Mouse (Mus musculus) induced T-regulatory cell, adult 2 months (primary cell): ENCODE measurements around the gene Ggcx.

Experiments used
- DNase-seq: peaks from one replicate; pipeline ENCODE4 v3.0.0-alpha.2; 2012; ENCODE audit warnings: low read depth

Gene Ggcx

DNA sequence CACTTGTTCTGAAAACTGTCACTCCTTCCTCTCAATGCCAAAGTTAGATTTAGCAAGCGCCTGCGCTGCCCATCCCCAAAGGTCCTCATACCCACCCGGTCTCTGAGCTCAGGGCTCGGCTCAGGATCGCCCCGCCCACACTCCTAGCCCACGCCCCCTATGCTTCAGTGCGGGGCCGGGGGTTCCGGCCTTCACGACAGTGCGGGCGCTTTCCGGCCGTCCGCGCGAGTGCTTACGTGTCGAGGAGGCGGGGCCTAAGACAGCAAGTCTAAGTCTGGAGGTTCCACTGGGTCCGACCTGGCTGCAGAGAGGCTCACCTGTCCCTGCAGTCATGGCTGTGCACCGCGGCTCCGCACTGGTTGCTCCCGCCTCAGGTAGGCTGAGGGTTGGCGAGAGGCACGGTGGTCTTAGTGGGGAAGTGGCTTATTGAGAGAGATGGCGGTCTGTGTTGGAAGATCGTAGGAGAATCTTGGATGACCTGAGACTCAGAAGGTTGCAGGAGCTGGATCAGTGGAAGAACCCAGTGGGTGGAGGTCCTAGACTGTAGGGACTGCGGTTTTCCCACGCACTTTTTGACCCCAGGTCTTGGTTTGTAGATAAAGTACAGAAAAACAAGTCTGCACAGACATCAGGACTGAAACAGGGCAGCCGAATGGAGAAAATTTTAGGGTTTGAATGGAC is at the start of gene Ggcx:
TSS of gene Ggcx (plus strand) at position 233 of the 681 bp plus-strand sequence.
- peak; percentile 98 for DNase-seq

DNA sequence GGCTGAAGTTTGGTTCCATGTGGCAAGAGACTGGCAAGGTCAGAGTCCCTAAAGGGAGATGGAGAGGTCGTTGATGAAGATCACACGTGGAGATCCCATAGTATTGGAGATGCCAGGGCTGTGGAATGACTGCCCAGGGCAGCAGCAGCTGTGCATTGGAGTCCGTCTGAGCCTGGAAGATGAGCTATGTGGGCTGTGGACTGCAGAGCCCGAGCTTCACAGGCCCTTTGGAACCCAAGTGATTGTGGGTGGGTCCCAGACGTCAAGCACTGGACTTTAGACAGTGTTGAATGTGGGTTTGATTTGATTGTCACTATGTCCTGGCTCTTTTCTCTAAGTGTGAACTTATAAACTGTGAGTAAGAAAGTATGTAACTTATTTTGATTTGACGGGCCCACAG is 49.1 kb upstream of the Ggcx start:
- DNase-seq: no peak

DNA sequence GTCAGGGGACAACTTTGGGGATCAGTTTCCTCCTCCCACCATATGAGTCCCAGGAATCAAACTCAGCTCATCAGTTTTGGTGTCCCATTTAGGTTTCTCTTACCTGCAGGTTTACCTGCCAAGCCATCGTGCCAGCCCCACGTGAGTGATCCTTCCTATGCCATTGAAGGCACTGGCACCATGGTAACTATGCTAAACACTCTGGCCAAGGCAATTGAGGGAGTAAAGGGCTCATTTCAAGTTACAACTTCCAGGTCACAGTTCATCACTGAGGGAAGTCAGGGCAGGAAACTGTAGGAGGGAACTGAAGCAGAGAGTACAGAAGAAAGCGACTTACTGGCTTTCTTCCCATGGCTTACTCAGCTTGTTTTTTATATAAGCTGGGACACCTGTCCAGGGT is 47.8 kb upstream of the Ggcx start:
- DNase-seq: no peak

DNA sequence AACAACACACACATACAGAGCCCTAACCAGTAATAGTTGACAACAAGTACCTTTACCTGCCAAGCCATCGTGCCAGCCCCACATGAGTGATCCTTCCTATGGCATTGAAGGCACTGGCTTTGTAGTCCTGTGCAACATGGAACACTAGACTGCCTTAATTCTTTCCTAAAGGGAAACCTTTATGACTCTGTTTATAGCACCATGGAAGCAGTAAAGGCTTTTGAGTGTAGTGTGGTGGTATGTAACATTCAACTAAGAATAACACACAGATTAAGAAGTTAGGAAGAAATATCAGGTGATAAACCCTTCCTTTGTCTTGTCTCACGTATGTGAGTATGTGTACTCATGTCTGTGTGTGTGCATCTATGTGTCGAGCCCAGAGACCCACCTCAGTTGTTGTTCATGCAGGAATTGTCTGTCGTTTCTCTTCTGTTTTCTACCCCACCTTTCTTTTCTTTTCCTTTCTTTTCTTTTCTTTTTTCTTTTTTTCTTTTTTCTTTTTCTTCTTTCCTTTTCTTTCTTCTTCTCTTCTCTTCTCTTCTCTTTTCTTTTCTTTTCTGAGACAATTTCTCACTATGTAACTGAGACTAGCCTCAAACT is 47.2 kb upstream of the Ggcx start, which contains the start of gene Rnf181:
TSS of gene Rnf181 (minus strand) at position 113 of the 600 bp plus-strand sequence.
- no peak for DNase-seq

DNA sequence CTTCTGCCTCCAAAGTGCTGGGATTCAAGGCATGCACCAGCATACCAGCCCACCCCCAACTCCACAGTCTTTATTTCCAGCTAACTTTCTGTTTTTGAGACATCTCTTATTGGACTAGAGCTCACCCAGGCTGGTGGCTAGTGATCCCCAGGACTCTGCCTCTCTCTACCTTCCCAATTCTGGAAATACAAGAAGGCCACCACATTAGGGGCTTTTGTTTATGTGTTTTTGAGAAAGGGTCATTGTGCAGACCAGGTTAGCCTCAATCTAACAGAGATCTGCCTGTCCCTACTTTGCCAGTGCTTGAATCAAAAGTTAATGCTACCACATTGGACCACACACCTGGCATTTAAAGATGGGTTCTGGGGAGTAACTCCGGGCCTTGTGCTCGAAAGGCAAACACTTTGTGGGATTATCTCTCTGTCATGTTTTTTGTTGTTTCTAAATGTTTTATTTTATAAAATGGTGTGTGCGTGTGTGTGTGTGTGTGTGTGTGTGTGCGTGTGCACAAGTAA is 46.6 kb upstream of the Ggcx start:
- no peak for DNase-seq

DNA sequence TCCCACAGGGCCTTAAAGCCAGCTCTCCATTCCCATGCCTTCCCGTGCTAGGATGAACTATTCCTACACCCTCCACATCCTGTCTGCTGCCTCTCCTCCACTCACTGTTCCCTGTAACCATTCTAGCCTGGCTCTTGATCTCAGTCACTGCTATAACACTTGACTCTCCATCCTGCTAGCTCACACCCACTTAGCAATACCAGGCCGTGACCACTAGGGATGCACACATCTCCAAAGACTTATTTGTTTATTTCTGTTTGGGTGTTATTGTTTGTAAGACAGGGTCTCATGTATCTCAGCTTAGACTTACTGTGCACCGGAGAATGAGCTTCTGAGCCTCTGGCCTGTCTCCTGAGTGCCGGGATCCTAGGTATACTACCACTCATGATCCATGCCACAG is 44.6 kb upstream of the Ggcx start:
- peak; percentile 41 for DNase-seq

DNA sequence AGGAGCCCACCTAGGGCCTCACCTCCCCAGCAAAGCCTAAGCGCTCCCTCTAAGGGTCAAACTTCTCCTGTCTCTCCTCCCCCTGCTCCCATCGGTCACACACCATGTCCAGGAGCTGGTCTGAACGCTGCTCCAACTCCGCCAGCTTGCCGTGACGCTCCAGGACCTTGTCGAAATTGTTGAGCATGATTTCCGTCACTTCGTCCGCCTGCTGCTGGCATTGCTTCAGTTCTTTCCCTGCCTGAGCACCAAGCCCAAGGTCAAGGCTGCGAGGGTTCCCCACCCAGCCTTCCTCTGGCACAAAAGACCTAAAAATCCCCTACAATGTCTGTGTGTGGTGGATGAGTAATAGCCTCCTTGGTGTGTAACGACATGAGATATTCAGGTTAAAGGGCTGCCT is 44.0 kb upstream of the Ggcx start:
- DNase-seq: no peak

DNA sequence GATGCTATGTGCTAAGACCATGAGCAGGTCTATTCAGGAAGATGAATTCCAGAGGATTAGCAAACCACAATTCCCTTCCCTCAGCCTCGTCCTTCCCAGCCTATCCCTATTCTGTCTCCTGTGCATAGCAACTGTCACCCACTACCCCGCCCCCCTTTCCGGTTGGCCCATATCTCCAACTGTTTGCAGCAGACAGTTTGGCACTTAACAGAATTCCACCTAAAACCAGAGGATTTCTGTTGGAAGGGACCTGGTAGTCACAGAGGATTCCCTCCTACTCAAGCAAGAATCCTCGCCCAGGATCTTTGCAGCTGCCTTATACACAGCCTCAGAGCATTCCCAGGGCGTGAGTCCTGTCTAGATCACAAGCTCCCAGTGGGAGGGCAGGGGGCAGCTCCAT is 43.0 kb upstream of the Ggcx start:
- DNase-seq: no peak

DNA sequence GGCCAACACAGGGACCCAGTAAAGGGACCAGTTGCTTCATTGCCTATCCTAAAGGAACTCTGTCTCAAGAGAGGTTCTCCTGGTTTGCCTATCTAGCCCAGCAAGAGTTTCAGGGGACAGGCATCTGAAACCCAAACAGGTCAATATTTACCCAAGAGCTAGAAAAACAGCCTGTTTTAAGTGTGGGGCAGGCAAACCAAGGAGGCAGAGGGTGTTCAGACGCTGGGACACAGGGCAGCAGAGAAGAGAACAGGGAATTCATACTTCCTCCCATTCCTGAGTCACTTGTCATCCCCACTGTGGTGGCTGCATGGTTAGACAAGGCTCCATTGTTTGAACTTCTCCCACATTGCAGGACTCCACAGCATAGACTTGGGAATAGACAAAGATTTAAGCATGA is 42.5 kb upstream of the Ggcx start:
- DNase-seq: no peak

DNA sequence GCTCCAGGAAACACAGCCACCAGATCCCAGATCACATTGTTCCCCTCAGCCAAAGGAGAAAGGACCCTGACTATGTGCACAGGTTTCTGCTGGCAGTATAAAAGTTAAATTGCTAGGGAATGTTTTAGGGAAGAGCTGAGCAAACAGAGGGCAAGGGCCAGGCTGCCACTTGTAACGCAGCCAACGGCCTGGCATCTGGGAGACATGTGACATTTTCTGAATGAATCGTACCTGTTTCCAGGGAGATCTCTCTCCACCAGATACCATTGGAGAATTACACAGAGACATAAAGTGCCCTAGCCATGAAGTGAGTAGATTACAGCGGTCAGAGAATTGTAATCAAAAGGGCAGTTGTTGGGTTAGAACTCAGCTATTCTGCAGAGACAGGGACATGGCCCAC is 40.9 kb upstream of the Ggcx start:
- no peak for DNase-seq

DNA sequence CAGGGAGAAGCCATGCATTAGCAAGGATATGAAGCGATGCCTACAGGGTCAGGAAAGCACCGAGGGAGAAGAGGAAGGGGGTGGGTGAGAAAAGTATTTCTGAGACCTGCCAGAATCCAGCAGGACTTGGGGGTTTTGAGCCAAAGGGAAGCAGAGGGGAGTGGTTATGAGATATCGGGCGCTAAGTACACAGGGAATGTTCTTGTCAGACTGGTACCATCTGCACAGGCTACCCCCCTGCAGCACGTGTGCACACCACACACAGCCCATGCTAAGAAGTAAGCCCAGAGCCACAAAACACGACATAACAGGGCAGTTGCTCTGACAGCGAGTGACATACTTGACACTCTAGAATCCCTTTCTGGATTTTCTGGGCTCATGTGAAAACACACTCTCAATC is 39.9 kb upstream of the Ggcx start:
- DNase-seq: no peak

DNA sequence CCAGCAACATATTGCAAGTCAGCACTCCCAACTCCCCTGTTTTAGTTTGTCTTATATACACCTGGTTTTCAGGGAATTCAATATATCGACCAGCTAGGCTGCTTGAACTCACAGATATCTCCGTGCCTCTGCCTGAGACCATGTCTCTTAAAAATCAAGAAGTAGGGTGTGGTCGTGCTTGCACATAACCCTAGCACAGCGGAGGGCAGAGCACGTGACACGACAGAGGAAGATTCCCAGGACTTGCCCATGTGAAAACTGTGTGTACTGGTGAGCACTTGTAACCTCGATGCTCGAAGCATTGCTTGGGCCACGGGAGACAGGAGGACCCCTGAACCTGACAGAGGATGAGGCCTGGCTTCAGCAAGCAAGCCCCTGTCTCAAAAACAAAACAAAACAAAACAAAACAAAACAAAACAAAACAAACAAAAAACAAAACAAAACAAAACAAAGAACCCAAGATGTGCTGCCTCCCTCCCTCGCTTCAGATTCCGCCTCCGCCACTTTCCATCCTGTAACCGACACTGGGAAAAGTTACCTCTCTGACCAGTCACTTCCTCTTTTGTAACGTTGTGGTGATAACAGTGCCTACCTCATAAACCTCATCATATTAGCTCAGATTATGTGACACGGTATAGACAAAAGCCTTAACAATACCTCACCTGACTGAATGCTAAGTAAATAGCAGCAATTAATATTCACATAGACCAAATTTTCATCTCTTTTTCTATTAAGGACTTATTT is 39.1 kb upstream of the Ggcx start:
- peak; percentile 69 for DNase-seq

DNA sequence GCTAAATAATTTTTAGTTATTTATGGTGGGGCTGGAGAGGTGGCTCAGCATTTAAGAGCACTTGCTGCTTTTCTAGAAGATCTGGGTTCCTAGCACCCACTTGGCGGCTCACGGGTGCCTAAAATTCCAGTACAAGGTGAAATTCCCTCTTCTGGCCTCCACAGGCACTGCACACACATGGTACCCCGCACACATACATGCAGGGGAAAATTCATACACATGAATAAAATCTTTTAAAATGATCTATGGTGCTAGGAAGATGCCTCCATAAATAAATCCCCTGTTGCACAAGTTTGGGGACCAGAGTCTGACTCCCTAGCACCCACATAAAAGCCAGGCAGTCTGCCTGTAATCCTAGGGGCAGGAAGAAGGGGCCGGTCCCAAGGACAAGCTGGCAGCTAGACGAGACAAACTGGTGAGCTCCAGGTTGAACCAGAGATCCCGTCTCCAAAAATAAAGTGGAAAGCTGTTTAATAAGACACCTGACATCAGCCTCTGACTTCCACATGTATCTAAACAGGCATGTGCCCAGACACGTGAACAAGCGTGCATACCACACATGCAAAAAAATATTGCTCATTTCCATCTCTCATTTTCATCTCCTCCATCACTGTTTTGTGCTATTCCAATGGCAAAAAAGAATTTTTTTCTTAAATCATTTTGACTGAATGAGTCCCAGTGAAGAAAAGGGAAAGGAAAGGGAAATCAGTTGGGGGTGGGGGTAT is 35.4 kb upstream of the Ggcx start:
- no peak for DNase-seq

DNA sequence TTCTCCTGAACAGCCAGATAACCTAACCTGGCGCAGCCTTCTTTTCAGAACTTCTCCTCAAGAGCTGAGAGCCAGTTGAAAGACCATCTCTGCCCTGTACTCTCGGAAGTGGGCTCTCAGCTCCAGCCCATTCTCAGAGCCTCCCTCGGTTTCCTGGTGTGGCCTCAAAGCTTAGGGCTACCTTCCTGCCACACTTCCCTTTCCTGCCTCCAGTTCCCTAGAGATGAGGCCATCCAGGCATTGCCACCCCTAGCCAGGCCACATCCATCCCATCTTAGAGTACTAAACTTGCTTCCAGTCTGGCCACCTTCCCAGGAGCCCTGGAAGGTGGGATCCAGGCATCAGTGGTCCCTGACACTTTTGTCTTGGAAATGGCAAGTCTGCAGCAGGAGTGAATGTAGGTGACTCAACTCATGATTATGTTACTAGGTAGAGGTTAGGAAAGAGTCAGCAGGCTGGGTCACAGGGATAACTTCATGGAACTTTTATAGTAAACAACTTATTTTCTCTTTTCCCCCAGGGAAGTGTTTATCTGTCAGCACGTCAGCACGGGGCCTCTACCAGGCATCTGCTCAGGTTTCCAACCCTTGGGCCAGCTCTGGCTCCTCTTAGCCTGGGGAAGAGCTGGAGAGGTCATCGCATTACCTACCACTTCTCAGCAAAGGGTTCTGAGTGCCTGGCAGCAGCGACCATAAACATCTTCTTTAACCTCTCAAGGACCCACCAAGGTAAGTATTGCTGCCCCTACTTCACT is 34.6 kb upstream of the Ggcx start:
- DNase-seq: peak; percentile 37

DNA sequence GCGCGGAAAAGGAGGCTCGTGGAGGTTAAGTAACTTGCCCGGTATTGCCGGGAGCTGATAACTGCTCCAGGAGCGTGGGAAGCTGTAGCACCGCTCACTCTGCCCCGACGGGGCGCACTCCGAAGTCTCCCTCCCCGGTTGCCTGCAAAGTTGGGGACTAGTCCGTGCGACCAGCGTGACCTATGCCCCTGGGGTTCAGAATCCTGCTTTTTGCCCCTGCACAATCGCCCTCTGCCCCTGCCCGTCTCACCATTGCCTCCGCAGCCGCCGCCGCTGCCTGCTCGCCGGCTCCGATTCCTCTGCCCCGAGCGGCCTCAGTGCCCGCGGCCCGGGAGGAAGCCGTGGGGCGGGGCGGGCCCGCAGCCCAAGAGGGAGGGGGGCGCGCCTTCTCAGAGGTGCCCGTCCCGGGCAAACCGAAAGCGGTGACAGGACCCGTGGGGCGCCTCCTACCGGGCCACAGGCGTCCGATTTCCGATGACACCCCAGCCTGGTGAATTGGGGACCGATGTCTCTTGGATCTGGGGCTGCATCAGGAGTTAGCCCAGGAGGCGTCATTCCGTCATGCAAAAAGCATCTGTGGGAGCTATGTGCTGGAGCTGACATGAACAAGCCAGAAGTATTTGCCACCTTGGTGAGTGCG is 33.9 kb upstream of the Ggcx start, which contains the start of gene Vamp5:
TSS of gene Vamp5 (minus strand) at position 338 of the 640 bp plus-strand sequence.
- peak; percentile 94 for DNase-seq

DNA sequence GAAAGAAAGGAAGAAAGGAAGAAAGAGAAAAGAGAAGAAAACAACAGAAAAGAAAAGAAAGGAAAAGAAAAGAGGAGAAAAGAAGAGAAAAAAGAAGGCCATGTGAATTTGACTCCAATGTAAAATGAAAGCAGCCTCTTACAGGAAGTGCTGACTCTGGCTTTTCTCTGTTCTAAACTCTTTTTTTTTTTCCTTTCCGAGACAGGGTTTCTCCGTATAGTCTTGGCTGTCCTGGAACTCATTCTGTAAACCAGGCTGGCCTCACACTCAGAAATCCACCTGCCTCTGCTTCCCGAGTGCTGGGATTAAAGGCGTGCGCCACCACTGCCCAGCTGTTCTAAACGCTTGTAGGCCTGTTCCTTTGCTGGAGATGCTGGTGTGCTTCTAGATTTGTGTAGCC is 31.6 kb upstream of the Ggcx start:
- peak; percentile 68 for DNase-seq

DNA sequence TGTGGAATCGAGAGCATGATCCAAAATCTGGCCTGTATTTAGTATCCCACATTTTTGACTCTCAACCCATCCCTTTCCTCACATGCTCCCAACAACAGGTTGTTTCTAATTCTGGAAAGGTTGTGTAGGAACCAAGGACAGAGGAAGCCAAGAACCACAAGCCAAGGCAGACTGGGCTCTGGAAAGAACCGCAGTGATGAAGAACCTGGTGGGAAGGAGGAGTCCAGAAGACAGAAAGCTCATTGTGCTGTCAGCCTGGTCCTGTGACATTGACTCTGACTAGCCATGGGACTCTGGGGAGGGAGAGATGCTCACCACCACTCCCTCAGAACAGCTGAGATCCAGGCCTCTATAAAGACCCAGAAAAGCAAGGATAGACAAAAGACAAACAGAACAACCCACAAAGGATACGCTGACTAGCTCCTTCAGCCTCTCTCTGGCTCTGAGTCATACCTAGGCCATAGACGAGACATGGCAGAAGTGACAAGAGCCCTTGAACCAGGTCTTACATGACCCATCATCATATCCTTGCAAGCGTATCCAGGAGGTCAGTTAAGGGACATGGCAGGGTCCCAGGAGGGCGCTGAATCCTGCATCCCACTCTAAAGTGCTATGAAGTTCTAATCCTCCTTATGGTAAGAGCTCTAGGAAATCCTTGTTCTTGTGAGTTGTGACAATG is 30.8 kb upstream of the Ggcx start:
- peak; percentile 23 for DNase-seq

DNA sequence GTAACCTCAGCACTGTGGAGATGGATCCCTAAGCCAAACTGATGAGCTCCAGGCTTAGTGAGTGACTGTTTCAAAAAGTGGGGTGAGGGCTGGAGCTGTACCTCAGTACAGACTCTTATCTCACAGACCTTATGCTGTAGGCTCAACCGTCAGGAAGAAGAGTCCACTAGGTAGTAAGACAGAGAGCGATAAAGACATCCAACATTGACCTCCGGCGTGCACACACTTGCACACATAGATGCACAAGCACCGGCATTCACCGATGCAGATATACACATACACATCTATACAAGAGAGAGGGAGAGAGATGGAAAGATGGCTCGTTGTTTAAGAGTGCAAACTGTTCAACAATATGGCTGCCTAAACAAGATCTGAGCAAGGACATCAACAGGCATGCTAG is 30.2 kb upstream of the Ggcx start:
- DNase-seq: no peak

DNA sequence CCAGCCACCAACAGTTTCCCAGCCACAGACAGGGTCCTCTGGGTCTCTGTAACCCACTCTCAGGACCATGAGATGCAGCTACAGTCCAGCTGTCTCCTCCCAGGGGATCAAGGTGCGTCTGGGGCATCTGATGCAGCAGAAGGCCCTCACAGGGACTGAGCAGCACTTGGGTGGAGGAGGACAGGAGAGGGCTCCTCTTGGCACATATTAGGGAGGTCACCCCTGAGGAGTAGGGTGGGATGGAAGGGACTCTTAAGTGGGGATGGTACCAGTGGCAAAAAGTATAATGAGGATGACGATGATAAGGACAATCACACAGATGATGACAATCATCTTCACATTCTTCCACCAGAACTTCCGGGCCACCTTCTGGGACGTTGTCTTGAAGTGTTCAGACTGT is 28.9 kb upstream of the Ggcx start:
- DNase-seq: no peak

DNA sequence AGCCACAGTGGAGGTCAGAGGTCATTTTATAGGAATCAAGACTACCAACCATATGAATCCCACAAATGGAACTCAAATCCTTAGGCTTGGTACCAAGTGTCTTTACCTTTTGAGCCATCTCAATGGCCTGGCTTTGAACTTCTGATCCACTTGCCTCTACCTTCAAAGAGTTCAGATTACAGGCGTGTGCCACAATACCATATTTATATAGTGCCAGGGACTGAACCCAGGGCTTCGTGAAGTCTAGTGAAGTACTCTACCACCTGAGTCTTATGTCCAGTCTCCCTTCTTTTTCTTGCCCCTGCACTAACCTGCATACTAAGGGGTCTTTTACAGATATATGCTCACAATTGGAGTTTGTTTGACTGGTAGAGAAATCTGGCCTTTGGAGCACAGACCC is 27.5 kb upstream of the Ggcx start:
- DNase-seq: no peak

DNA sequence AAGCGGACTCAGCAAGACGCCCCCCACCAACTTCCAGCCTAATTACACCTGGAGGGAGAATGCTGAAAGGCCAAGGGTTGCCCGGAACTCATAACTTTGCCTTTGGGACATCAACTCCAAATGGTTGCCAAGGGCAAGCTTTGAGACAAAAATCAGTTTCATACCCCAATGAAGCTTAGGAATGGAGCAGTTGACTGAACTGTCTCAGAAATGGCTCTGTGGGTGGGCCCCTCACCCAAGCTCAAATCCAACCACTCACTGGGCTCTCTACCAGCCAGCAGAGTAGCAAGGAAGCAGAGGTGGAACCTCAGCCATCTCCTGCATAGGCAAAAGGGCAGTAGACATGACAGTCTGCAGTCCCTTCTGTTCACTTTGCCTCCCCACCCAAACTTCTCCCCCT is 26.3 kb upstream of the Ggcx start:
- DNase-seq: no peak
